In genomic region chr11:63391478-63391877, GRCm38 (mm10) we compare ENCODE assay signal across 12 mouse cellular contexts.
DNase-seq lines count a peak whose midpoint lies in the region; ATAC-seq and TF ChIP-seq lines count a peak whose summit lies in the region.
"Had no signal": no experiment of that assay in that cellular context is flagged by ENCODE, and none has a peak within 500 bp of the region (broad histone marks: within the 10 kb centered on the region; RNA-seq: fewer than 3 reads in every experiment).

No protein-coding gene starts in this region.

- peak; percentile 37 for DNase-seq in embryo, embryonic 10 days (ENCODE audit: low spot score)
- no peak for DNase-seq in embryo, embryonic 9.5 days (ENCODE audit: extremely low spot score)
- peak; percentile 29 for DNase-seq in kidney, adult 9 months
- no peak for DNase-seq in midbrain, postnatal 0 days (ENCODE audit: low spot score)
- no peak for DNase-seq in midbrain, embryonic 10.5 days (ENCODE audit: low spot score)
- no peak for DNase-seq in stomach, postnatal 0 days (ENCODE audit: low spot score)
- no peak for DNase-seq in left cerebral cortex, postnatal 10 days (ENCODE audit: extremely low spot score in 1 of 2, low spot score in 2 of 2)
- DNase-seq: B cell, adult 2 months; kidney, adult 11 months had no signal

- H3K9me3 ChIP-seq in kidney, embryonic 14.5 days (ENCODE audit: control insufficient read depth, low read length), result 0 out of 2 replicates have a peak, but pooled peaks cover 2% of the 10 kb centered on the region
- no peaks in the 10 kb centered on the region for H3K9me3 ChIP-seq in midbrain, postnatal 0 days (ENCODE audit: low read length)
- no peaks in the 10 kb centered on the region for H3K9me3 ChIP-seq in midbrain, embryonic 10.5 days (replicated peaks)
- no peaks in the 10 kb centered on the region for H3K9me3 ChIP-seq in stomach, postnatal 0 days (ENCODE audit: control insufficient read depth, low read length)
- H3K9me3 ChIP-seq: embryonic facial prominence, embryonic 15.5 days had no signal

- no peak for ATAC-seq in kidney, embryonic 14.5 days (ENCODE audit: low FRiP score, low TSS enrichment)
- no peak for ATAC-seq in midbrain, postnatal 0 days (ENCODE audit: low FRiP score)
- no peak for ATAC-seq in stomach, postnatal 0 days (ENCODE audit: low FRiP score, low TSS enrichment)
- ATAC-seq: activated CD4-positive, CD25-positive, alpha-beta regulatory T cell, adult 4 months had no signal

- peak; percentile 53 for TF ChIP-seq CTCF in midbrain, postnatal 0 days (IDR thresholded peaks at IDR 0.05)
- TF ChIP-seq CTCF in stomach, postnatal 0 days (IDR thresholded peaks at IDR 0.05; ENCODE audit: low read depth), result peak; percentile 70

- no peak for TF ChIP-seq EP300 in stomach, postnatal 0 days (optimal IDR thresholded peaks at IDR 0.05)

- intact Hi-C loops in left cerebral cortex, postnatal 10 days (cut with DNase I), result no loop called here

- no peak overlapping the region for H3K4me3 ChIP-seq in kidney, embryonic 14.5 days (ENCODE audit: low read length)
- H3K4me3 ChIP-seq in midbrain, postnatal 0 days (ENCODE audit: low read depth, low read length), result no peak overlapping the region
- no peak overlapping the region for H3K4me3 ChIP-seq in midbrain, embryonic 10.5 days
- H3K4me3 ChIP-seq in stomach, postnatal 0 days (ENCODE audit: low read depth, low read length), result no peak overlapping the region
- H3K4me3 ChIP-seq: embryonic facial prominence, embryonic 15.5 days had no signal

- no peak overlapping the region for H3K27ac ChIP-seq in kidney, embryonic 14.5 days (ENCODE audit: low read depth, low read length)
- H3K27ac ChIP-seq in midbrain, postnatal 0 days (ENCODE audit: low read depth, low read length), result no peak overlapping the region
- H3K27ac ChIP-seq in midbrain, embryonic 10.5 days (replicated peaks), result no peak overlapping the region
- no peak overlapping the region for H3K27ac ChIP-seq in stomach, postnatal 0 days (replicated peaks)
- H3K27ac ChIP-seq: embryonic facial prominence, embryonic 15.5 days had no signal

- no peak overlapping the region for H3K9ac ChIP-seq in kidney, embryonic 14.5 days (ENCODE audit: low read depth, low read length)
- H3K9ac ChIP-seq in midbrain, postnatal 0 days (replicated peaks; ENCODE audit: low read length, poor library complexity, severe bottlenecking), result no peak overlapping the region
- no peak overlapping the region for H3K9ac ChIP-seq in stomach, postnatal 0 days (ENCODE audit: low read length)
- H3K9ac ChIP-seq: embryonic facial prominence, embryonic 15.5 days had no signal

- H3K4me2 ChIP-seq in kidney, embryonic 14.5 days (replicated peaks; ENCODE audit: low read depth, low read length), result no peak overlapping the region
- no peak overlapping the region for H3K4me2 ChIP-seq in midbrain, postnatal 0 days (ENCODE audit: low read depth, low read length, poor library complexity, severe bottlenecking)
- no peak overlapping the region for H3K4me2 ChIP-seq in stomach, postnatal 0 days (replicated peaks; ENCODE audit: low read depth)
- H3K4me2 ChIP-seq: embryonic facial prominence, embryonic 15.5 days had no signal

- no peaks in the 10 kb centered on the region for H3K27me3 ChIP-seq in kidney, embryonic 14.5 days (ENCODE audit: control insufficient read depth, insufficient read depth, low read length)
- 0 out of 2 replicates have a peak, but pooled peaks cover 4% of the 10 kb centered on the region for H3K27me3 ChIP-seq in midbrain, postnatal 0 days (ENCODE audit: insufficient read depth, low read length)
- H3K27me3 ChIP-seq in midbrain, embryonic 10.5 days (ENCODE audit: low read depth, poor library complexity, severe bottlenecking), result no peaks in the 10 kb centered on the region
- no peaks in the 10 kb centered on the region for H3K27me3 ChIP-seq in stomach, postnatal 0 days (ENCODE audit: control insufficient read depth, insufficient read depth, low read length)
- H3K27me3 ChIP-seq: embryonic facial prominence, embryonic 15.5 days had no signal

- H3K36me3 ChIP-seq in kidney, embryonic 14.5 days (ENCODE audit: control insufficient read depth, insufficient read depth, low read length), result no peaks in the 10 kb centered on the region
- no peaks in the 10 kb centered on the region for H3K36me3 ChIP-seq in midbrain, postnatal 0 days (ENCODE audit: insufficient read depth, low read length)
- H3K36me3 ChIP-seq in midbrain, embryonic 10.5 days, result no peaks in the 10 kb centered on the region
- H3K36me3 ChIP-seq in stomach, postnatal 0 days (ENCODE audit: control insufficient read depth, insufficient read depth, low read length), result no peaks in the 10 kb centered on the region
- H3K36me3 ChIP-seq: embryonic facial prominence, embryonic 15.5 days had no signal

- 0 out of 2 replicates have a peak, but pooled peaks cover 3% of the 10 kb centered on the region for H3K4me1 ChIP-seq in kidney, embryonic 14.5 days (ENCODE audit: control insufficient read depth, insufficient read depth, low read length)
- H3K4me1 ChIP-seq in midbrain, postnatal 0 days (ENCODE audit: insufficient read depth, low read length), result no peaks in the 10 kb centered on the region
- H3K4me1 ChIP-seq in midbrain, embryonic 10.5 days, result peaks cover 5% of the 10 kb centered on the region; the same call in 1 of the 2 replicates
- H3K4me1 ChIP-seq in stomach, postnatal 0 days (replicated peaks; ENCODE audit: control insufficient read depth, insufficient read depth), result no peaks in the 10 kb centered on the region

- 60% methylated on average over 3 of the region's 3 CpGs for WGBS in kidney, embryonic 14.5 days
- WGBS in midbrain, postnatal 0 days, result 53% methylated on average over 3 of the region's 3 CpGs
- WGBS in midbrain, embryonic 10.5 days, result 55% methylated on average over 3 of the region's 3 CpGs
- 62% methylated on average over 3 of the region's 3 CpGs for WGBS in stomach, postnatal 0 days

Comparison
In these comparisons a context has a peak if more than half of its experiments do, and no peak if none do; other contexts are left out.
1. DNase-seq: peak in embryo, embryonic 10 days (single experiment) and kidney, adult 9 months (single experiment); none in embryo, embryonic 9.5 days (single experiment), midbrain, postnatal 0 days (single experiment), midbrain, embryonic 10.5 days (single experiment), stomach, postnatal 0 days (single experiment) and left cerebral cortex, postnatal 10 days (0 of 2).